ENCODE assay signal across 12 mouse cellular contexts in genomic region chr5:111268852-111269251, GRCm38 (mm10).
"Had no signal": no experiment of that assay in that cellular context is flagged by ENCODE, and none has a peak within 500 bp of the region (broad histone marks: within the 10 kb centered on the region; RNA-seq: fewer than 3 reads in every experiment).

No protein-coding gene starts in this region.

- H3K27me3 ChIP-seq: limb, embryonic 15.5 days; liver, embryonic 12.5 days; neural tube, embryonic 13.5 days had no signal

- H3K9me3 ChIP-seq: liver, embryonic 12.5 days; neural tube, embryonic 13.5 days had no signal

- H3K9ac ChIP-seq: limb, embryonic 15.5 days; liver, embryonic 12.5 days; lung, embryonic 14.5 days; midbrain, embryonic 12.5 days; neural tube, embryonic 13.5 days had no signal

- ATAC-seq: liver, embryonic 12.5 days had no signal

- DNase-seq: kidney, adult 8-10 months; kidney, postnatal 25 days; lung, embryonic 14.5 days; lung, postnatal 10 days; lung, postnatal 4 days; right cerebral cortex, postnatal 4 days; thymus, postnatal 36 days had no signal

- H3K27ac ChIP-seq: left cerebral cortex, adult 2 months; limb, embryonic 15.5 days; liver, embryonic 12.5 days; midbrain, embryonic 12.5 days; neural tube, embryonic 13.5 days had no signal

- H3K4me3 ChIP-seq: left cerebral cortex, adult 2 months; limb, embryonic 15.5 days; liver, embryonic 12.5 days; midbrain, embryonic 12.5 days; neural tube, embryonic 13.5 days had no signal

- H3K4me1 ChIP-seq: liver, embryonic 12.5 days had no signal

- H3K4me2 ChIP-seq: limb, embryonic 15.5 days; liver, embryonic 12.5 days; lung, embryonic 14.5 days; midbrain, embryonic 12.5 days; neural tube, embryonic 13.5 days had no signal
